Mouse (Mus musculus) stomach, postnatal 0 days (tissue): Measurements from ENCODE around the gene Ccnl2.

Source experiments
- CTCF ChIP-seq: IDR thresholded peaks from 2 replicates; pipeline ENCODE4 v1.5.1; 2016; ENCODE audit warnings: antibody characterized with exemption, low read depth, mild to moderate bottlenecking, moderate library complexity
- EP300 ChIP-seq: optimal IDR thresholded peaks from 2 replicates; pipeline ENCODE3; 2016; ENCODE audit warnings: antibody characterized with exemption

DNA sequence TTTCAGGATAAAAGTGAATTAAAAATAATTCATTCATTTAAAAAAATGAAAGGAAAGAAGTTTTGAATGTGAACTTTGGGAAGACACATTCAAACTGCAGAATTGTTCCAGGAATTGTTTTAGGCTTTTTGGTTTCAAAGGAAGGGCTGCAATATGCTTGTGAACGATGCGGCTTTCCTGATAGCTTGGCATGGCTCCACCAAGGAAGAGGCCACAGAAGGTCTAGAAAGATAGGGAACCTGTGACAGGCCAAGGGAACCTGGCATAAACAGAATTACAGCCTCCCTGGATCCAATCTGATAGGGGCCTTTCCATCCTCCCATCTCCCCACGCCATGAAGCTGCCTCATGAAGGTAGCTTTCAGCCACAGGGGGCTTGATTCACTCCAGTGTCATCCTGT, 24.0 kb upstream of the Ccnl2 start:
- TF ChIP-seq EP300 (no peak), CTCF (no peak)
